Mouse (Mus musculus) retina, postnatal 1 day (tissue): ENCODE measurements around the gene Efcab8.

ENCODE experiments used
- DNase-seq: peaks from one replicate; pipeline ENCODE4 v3.0.0-alpha.2; 2012

The Efcab8 gene

DNA sequence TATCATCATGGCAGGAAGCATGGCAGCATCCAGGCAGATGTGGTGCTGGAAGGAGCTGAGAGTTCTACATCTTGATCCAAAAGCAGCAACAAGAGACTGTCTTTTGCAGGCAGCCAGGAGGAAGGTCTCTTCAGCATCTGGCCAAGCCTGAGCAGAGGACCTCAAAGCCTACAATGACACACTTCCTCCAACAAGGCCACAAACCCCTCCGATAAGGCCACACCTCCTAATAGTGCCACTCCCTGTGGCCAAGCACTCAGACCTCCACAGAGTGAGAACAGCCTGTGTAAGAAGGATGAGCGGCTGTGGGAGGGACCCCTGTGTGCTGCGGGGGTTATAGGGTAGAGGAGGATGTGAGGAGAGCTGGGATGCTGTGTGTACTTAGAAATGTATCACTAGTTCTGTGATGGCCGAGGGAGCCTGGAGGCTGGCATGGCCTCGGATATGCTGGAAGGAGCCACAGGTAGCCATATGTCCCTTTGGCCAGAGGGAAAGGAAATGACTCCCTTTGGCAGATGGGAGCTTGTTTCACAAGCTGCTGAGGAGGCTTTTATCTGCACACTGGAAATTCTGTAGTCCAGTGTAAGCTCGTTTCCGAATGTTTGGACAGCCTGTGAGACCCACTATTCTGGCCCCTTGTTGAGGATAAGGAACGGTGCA, 47.6 kb downstream of the Efcab8 start:
- DNase-seq = no peak

DNA sequence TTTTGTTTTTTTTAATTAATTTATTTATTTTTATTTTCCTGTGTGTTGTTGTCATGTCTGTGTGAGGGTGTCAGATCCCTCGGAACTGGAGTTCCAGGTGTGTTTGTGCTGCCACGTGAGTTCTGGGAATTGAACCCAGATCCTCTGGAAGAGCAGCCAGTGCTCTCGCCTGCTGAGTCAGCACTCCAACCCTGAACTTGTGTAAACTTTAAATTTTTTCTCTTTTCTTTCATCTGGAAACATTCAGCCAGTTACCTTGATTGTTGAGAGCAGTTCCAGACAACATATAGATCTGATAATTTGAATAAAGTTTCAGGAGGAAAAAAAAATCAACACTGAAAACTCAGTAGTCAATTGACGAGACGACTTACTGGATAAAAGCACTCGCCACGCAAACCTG, 49.0 kb downstream of the Efcab8 start:
- DNase-seq = no peak

- DNase-seq = no peak
These were observed 53.6 kb downstream of the Efcab8 start for GRCm38 (mm10) chr2:153833291-153833690.

DNA sequence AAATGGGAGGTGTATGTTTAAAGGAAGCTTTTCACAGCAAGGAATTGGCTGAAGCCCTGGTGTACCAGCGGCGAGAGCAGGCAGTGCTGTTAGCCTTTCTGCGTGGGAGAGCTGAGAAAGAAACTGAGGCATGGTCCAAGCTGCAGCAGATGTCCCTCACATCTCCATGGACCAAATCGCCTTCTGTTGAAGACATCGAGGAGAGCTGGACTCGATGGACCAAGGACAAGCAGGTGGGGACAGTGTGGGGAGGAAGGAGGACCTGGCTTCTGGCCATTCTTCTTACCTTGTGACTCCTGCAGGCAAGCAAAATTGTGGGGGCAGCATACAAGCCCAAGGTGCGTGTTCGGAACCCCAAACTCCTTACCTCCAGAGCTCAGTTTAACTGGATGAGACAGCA, 63.1 kb downstream of the Efcab8 start:
- no peak for DNase-seq

DNA sequence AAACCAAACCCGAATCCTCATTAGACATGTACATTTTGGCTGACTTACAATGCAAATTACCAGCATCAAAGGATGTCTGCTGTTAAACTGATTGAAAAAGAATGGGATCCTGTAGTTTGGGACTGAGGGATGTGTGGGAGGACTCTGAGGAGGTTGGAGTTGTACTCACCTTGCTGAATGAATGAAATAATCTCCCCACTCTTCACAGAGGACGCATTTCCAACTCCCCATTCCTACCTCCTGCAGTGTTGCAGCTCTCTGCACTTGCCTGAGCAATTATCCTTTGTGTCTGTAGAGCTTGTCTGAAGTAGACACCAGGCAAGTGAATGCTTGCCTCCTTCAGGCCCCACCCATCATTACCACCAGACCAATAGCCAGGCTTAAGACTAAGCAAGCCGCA, 68.7 kb downstream of the Efcab8 start:
- no peak for DNase-seq

DNA sequence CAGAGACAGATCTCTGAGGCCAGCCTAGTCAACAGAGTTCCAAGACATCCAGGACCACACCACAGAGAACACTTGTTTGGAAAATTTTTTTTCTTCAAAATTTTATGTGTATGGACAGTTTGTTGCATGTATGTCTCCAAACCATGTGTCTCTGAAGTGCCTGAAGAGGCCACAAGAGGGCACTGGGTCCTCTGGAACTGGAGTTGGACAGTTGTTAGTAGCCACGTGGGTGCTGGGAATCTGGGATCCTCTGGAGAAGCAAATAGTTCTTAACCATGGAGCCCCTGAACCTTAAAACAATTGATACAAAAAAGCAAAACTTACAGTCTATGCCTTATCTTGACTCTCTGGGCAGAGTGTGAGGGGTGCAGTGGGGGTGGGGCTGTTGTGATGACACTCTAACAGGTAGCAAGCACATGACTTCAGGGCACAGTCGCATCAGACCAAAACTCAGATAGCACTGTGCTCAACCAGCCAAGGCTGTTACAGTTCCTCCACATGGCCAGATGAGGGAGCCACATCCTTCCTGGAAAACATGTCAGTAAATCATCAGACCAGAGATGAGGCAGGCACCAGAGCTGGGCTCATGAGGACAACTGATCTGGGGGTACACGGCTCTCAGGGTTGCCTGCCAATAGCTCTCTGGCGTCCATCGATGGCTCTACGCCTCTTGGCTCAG, 70.8 kb downstream of the Efcab8 start:
- peak; percentile 58 for DNase-seq

GRCm38 (mm10) chr2:153851030-153851360, 71.3 kb downstream of the Efcab8 start:
- DNase-seq = peak; percentile 77

GRCm38 (mm10) chr2:153853544-153853943, 73.8 kb downstream of the Efcab8 start:
- DNase-seq = peak; percentile 90

GRCm38 (mm10) chr2:153859581-153859980, 79.8 kb downstream of the Efcab8 start:
- no peak for DNase-seq

GRCm38 (mm10) chr2:153860315-153860714, 80.6 kb downstream of the Efcab8 start:
- no peak for DNase-seq

GRCm38 (mm10) chr2:153860715-153861114, 81.0 kb downstream of the Efcab8 start:
- DNase-seq = no peak

GRCm38 (mm10) chr2:153861960-153862359, 82.2 kb downstream of the Efcab8 start:
- no peak for DNase-seq

DNA sequence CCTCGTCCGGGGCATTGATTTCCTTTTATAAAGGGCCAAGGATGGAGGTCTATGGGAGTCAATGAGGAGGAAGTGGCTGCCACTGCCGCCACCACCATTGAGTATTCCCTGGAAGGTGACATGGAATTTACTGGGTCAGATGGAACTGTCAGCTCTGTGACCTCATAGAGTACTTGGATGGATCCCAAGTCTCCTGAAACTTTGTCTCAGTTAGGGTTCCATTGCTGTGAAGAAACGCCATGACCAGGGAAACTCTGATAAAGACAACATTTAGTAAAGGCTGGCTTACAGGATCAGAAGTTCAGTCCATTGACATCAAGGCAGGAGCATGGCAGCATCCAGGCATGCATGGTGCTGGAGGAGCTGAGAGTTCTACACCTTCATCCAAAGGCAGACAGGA, 91.3 kb downstream of the Efcab8 start, which contains the start of gene Sun5:
Sun5 (minus strand) TSS at position 101 of the 400 bp plus-strand sequence.
- DNase-seq = no peak

- DNase-seq = no peak
These were observed 95.0 kb downstream of the Efcab8 start, which contains the start of gene Bpifb2 for GRCm38 (mm10) chr2:153874745-153875144. Gene Bpifb2 (plus strand): TSS chr2:153875045.
